Mouse (Mus musculus) G1E (cell line): ENCODE data around the gene Cog6.

ENCODE experiments used
- CTCF ChIP-seq: IDR thresholded peaks from 2 replicates; pipeline ENCODE4 v1.5.1; 2012; ENCODE audit warnings: low read depth, low read length, inconsistent platforms, mixed read lengths
- GATA1 ChIP-seq: IDR thresholded peaks from 2 replicates; pipeline ENCODE4 v1.6.1; 2012; ENCODE audit warnings: borderline replicate concordance, low read length, inconsistent platforms, mixed read lengths
- POLR2AphosphoS5 ChIP-seq: IDR thresholded peaks from 2 replicates; pipeline ENCODE4 v1.6.1; 2012; ENCODE audit warnings: low read depth, low read length, inconsistent platforms; ENCODE audit not compliant: insufficient replicate concordance
- TAL1 ChIP-seq: conservative IDR thresholded peaks from 2 replicates; pipeline ENCODE4 v1.6.1; 2012; ENCODE audit warnings: low read depth, low read length, inconsistent platforms, mixed read lengths

DNA sequence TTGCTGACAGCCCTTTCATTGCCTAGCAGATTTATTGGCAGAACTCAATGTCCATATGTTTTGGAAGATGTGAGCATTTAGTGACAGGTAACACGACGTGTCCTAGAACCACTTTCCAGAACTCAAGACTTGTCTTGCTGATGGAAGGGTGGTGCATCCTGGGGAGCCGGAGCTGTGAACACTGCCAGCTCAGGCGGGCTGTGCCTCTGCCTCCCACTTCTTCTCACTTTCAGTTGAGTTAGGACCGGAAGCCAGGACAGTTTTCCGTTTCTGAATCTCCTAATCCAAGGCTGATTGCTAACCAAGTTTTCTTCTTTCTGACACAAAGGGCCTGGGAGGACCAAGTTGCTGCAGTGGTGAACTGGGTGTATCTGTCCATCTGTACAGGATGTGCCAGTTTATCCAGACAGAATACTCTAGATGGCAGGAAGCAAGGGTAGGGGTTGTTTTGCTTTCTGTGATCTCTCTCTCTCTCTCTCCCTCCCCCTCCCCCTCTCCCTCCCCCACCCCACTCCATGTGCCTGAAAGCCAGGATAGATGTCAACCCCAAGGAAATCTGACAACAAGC is 79.2 kb downstream of the Cog6 start:
- no peak for TF ChIP-seq CTCF
- no peak for TF ChIP-seq GATA1
- TF ChIP-seq TAL1: no peak
- no peak for TF ChIP-seq POLR2AphosphoS5
